Mouse (Mus musculus) MEL (cell line): Measurements from ENCODE around the gene Ddah1. TPM values are rescaled to one million over a fixed set of nuclear protein-coding genes. Genes with fewer than 3 reads are reported as not detected.

ENCODE experiments used
- DNase-seq: peaks from one replicate; pipeline ENCODE4 v3.0.0; 2011; ENCODE audit warnings: low read depth, low spot score
- H3K27ac ChIP-seq: 2 replicates; pipeline ENCODE4 v1.5.1; 2012; ENCODE audit warnings: low read depth, mild to moderate bottlenecking, control low read depth, low read length, moderate library complexity; ENCODE audit not compliant: control insufficient read depth
- H3K27me3 ChIP-seq, 2 experiments: fragments of 150-350 bp in 1 of 2; sonication (generic) in 1 of 2; 2 replicates each; pipeline ENCODE4 v1.6.1; 2012; ENCODE audit warnings: low read length in 2 of 2, mild to moderate bottlenecking in 2 of 2, improper control_type of control experiment in 1 of 2, moderate library complexity in 1 of 2; ENCODE audit not compliant: insufficient read depth in 2 of 2, control insufficient read depth in 1 of 2
- H3K36me3 ChIP-seq, 2 experiments: 2 replicates each; pipeline ENCODE4 v1.6.1; 2012 to 2014; ENCODE audit warnings: low read length in 2 of 2, improper control_type of control experiment in 1 of 2, inconsistent platforms in 1 of 2, mild to moderate bottlenecking in 1 of 2; ENCODE audit not compliant: insufficient read depth in 2 of 2, control insufficient read depth in 1 of 2
- H3K4me1 ChIP-seq, 2 experiments: fragments of 150-350 bp in 1 of 2; sonication (generic) in 1 of 2; 2 replicates each; pipeline ENCODE4 v1.6.1; 2012; ENCODE audit warnings: low read length in 2 of 2, improper control_type of control experiment in 1 of 2, mild to moderate bottlenecking in 1 of 2; ENCODE audit not compliant: insufficient read depth in 2 of 2, control insufficient read depth in 1 of 2
- H3K4me3 ChIP-seq, 2 experiments: fragments of 150-350 bp in 1 of 2; sonication (generic) in 1 of 2; 2 replicates each; pipeline ENCODE4 v1.5.1; 2012; ENCODE audit warnings: low read depth in 2 of 2, low read length in 2 of 2, mild to moderate bottlenecking in 2 of 2, moderate library complexity in 2 of 2, control low read depth in 1 of 2, improper control_type of control experiment in 1 of 2; ENCODE audit not compliant: control insufficient read depth in 1 of 2, insufficient read depth in 1 of 2
- H3K79me2 ChIP-seq: 2 replicates; pipeline ENCODE4 v1.6.1; 2012; ENCODE audit warnings: mild to moderate bottlenecking, low read length, moderate library complexity; ENCODE audit not compliant: control insufficient read depth, poor library complexity, insufficient read depth
- H3K9ac ChIP-seq: 2 replicates; pipeline ENCODE4 v1.6.1; 2012; ENCODE audit warnings: low read depth, mild to moderate bottlenecking, control low read depth, low read length, moderate library complexity; ENCODE audit not compliant: control insufficient read depth, poor library complexity, severe bottlenecking
- H3K9me3 ChIP-seq: fragments of 150-350 bp; sonication (generic); replicated peaks from 2 replicates; pipeline ENCODE4 v1.6.1; 2012; ENCODE audit warnings: mild to moderate bottlenecking, low read length, improper control_type of control experiment, moderate library complexity; ENCODE audit not compliant: insufficient read depth
- BHLHE40 ChIP-seq: IDR thresholded peaks from 2 replicates; pipeline ENCODE4 v1.6.1; 2012; ENCODE audit warnings: low read depth, mild to moderate bottlenecking, inconsistent platforms, low read length, improper control_type of control experiment, borderline replicate concordance
- CHD1 ChIP-seq: IDR thresholded peaks from 2 replicates; pipeline ENCODE4 v1.6.1; 2012; ENCODE audit warnings: low read depth, mild to moderate bottlenecking, inconsistent platforms, low read length, improper control_type of control experiment
- CHD2 ChIP-seq: IDR thresholded peaks from 2 replicates; pipeline ENCODE4 v1.6.1; 2011; ENCODE audit warnings: low read length, improper control_type of control experiment
- GATA1 ChIP-seq: IDR thresholded peaks from 2 replicates; pipeline ENCODE4 v1.6.1; 2011; ENCODE audit warnings: low read depth, low read length, improper control_type of control experiment
- HCFC1 ChIP-seq: IDR thresholded peaks from 2 replicates; pipeline ENCODE4 v1.6.1; 2012; ENCODE audit warnings: low read depth, mild to moderate bottlenecking, inconsistent platforms, low read length, improper control_type of control experiment, moderate library complexity
- JUND ChIP-seq: IDR thresholded peaks from 2 replicates; pipeline ENCODE4 v1.6.1; 2011; ENCODE audit warnings: low read depth, mild to moderate bottlenecking, improper control_type of control experiment, low read length
- KAT2A ChIP-seq: conservative IDR thresholded peaks from 2 replicates; pipeline ENCODE4 v1.6.1; 2012; ENCODE audit warnings: low read depth, low read length, improper control_type of control experiment, inconsistent platforms
- MAFK ChIP-seq: IDR thresholded peaks from 2 replicates; pipeline ENCODE4 v1.6.1; 2011; ENCODE audit warnings: low read depth, mild to moderate bottlenecking, low read length, improper control_type of control experiment, borderline replicate concordance
- MAZ ChIP-seq: IDR thresholded peaks from 2 replicates; pipeline ENCODE4 v1.6.1; 2012; ENCODE audit warnings: low read depth, mild to moderate bottlenecking, inconsistent platforms, low read length, improper control_type of control experiment
- MEF2A ChIP-seq: IDR thresholded peaks from 2 replicates; pipeline ENCODE4 v1.6.1; 2014; ENCODE audit warnings: low read depth, mild to moderate bottlenecking, inconsistent platforms, low read length, improper control_type of control experiment; ENCODE audit not compliant: poor library complexity, insufficient replicate concordance, severe bottlenecking; ENCODE audit errors: extremely low read depth
- NRF1 ChIP-seq: IDR thresholded peaks from 2 replicates; pipeline ENCODE4 v1.6.1; 2014; ENCODE audit warnings: low read depth, mild to moderate bottlenecking, inconsistent platforms, low read length, improper control_type of control experiment, moderate library complexity; ENCODE audit not compliant: poor library complexity, insufficient read depth, severe bottlenecking
- POLR2AphosphoS2 ChIP-seq: IDR thresholded peaks from 2 replicates; pipeline ENCODE4 v1.6.1; 2011; ENCODE audit warnings: low read length, improper control_type of control experiment
- RAD21 ChIP-seq: IDR thresholded peaks from 2 replicates; pipeline ENCODE4 v1.6.1; 2011; ENCODE audit warnings: mild to moderate bottlenecking, low read depth, low read length, improper control_type of control experiment
- RCOR1 ChIP-seq: IDR thresholded peaks from 2 replicates; pipeline ENCODE4 v1.6.1; 2012; ENCODE audit warnings: low read depth, mild to moderate bottlenecking, inconsistent platforms, low read length, improper control_type of control experiment
- TAL1 ChIP-seq: IDR thresholded peaks from 2 replicates; pipeline ENCODE4 v1.6.1; 2012; ENCODE audit warnings: mild to moderate bottlenecking, inconsistent platforms, low read length, moderate library complexity, mixed read lengths
- TBP ChIP-seq: IDR thresholded peaks from 2 replicates; pipeline ENCODE4 v1.8.0; 2011; ENCODE audit warnings: low read depth, low read length, improper control_type of control experiment
- UBTF ChIP-seq: IDR thresholded peaks from 2 replicates; pipeline ENCODE4 v1.6.1; 2012; ENCODE audit warnings: low read depth, mild to moderate bottlenecking, inconsistent platforms, low read length, improper control_type of control experiment, moderate library complexity, borderline replicate concordance; ENCODE audit not compliant: insufficient read depth
- USF1 ChIP-seq: IDR thresholded peaks from 2 replicates; pipeline ENCODE4 v1.6.1; 2014; ENCODE audit warnings: low read depth, mild to moderate bottlenecking, inconsistent platforms, low read length, improper control_type of control experiment, moderate library complexity
- USF2 ChIP-seq, 2 experiments: IDR thresholded peaks; 2 replicates each; pipeline ENCODE4 v1.6.1; 2011 to 2012; ENCODE audit warnings: improper control_type of control experiment in 2 of 2, low read length in 2 of 2, borderline replicate concordance in 1 of 2, inconsistent platforms in 1 of 2, low read depth in 1 of 2, mild to moderate bottlenecking in 1 of 2; ENCODE audit not compliant: insufficient read depth in 1 of 2
- ZC3H11A ChIP-seq: IDR thresholded peaks from 2 replicates; pipeline ENCODE4 v1.6.1; 2012; ENCODE audit warnings: low read depth, mild to moderate bottlenecking, inconsistent platforms, low read length, improper control_type of control experiment
- polyA plus RNA-seq, 2 experiments: library from polyadenylated mRNA; stranded (reverse) in 1 of 2; unstranded in 1 of 2; fragments of >175 nt in 1 of 2; fragments of >200 nt in 1 of 2; gene quantifications; 2 replicates each; pipeline versions ENCODE4 v1.2.1 to v1.2.4; 2012; ENCODE audit warnings: low replicate concordance in 2 of 2, low read depth in 1 of 2; ENCODE audit not compliant: insufficient read length in 2 of 2, insufficient read depth in 1 of 2, missing spikeins in 1 of 2
- total RNA-seq: library from RNA; depleted of rRNA; stranded (reverse); fragments of 300-350 nt; gene quantifications from 2 replicates; pipeline ENCODE4 v1.2.3, GENCODE M21; 2012

The Ddah1 gene
- total and polyA plus RNA-seq, 3 experiments, result not detected

DNA sequence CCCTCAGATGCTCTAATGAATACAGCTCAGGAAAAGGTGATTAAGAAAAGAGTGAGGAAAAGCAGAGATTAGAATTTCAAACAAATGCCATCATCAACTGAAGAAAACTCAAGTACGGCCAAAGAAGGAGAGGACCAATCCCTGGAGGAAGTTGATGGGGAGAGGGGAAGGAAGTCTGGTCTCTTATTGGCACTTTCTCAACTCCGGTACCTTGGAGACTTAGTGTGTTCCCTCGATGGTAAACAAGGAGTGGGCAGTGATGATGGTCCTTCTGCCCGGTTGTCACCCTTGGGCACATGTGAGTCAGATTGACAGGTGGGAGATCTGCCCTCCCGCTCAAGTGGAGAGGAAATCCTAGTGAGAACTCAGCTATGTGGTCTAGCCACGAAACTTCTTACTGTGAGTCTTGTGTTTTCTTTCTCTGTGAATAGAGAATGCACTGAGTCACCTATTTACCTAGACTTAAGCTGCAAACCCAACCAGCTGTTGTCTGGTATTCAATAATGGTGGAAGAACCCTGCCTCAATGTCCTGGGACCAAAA, 129.0 kb downstream of the Ddah1 start:
- Histone ChIP-seq H3K27me3 (no peaks in the 10 kb centered on the region; a peak in 1 of 4 replicates), H3K4me3 (no peak overlapping the region), H3K79me2 (no peaks in the 10 kb centered on the region), H3K9ac (no peak overlapping the region), H3K27ac (no peak overlapping the region), H3K4me1 (no peaks in the 10 kb centered on the region), H3K9me3 (no peaks in the 10 kb centered on the region), H3K36me3 (no peaks in the 10 kb centered on the region)
- no peak for DNase-seq
- TF ChIP-seq CHD2 (no peak), CHD1 (no peak), HCFC1 (no peak), ZC3H11A (no peak), POLR2AphosphoS2 (no peak), KAT2A (no peak)

DNA sequence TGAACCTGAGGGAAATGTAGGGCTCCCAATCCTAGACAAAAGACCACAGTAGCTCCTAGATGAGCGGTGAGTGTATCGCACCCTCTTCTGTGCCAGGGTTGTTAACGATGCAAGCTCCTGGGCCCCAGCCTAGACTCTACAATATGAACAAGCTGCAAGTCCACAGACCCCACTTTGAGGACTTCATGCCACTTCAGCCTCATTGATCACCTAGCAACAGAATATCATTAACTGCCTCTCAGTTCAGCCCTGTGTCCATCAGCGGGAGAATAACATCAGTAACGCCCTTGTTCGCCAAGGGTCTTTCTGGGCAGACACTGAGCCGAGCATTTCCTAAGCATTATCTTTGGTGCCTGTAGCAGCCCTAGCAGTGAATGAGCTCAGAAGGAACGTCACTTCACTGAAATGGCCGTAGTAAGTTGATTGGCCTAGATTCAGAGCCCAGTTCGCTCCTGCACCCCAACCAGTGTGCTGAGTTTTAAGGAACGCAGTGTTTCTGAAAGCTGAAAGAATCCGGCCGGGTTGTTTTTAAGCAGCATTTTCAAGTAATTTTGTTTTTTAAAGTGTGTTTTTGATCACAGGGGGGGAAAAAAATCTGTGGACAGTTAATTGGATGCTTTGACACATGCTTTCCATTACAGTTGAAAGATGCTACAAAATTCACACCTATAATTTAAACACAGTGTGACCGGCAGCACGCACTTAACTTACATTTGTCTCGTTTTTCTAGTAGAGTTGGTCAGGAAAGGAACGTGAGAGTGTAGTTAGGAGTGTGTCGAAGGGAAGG, 132.1 kb downstream of the Ddah1 start:
- Histone ChIP-seq H3K79me2 (no peaks in the 10 kb centered on the region), H3K9ac (no peak overlapping the region), H3K36me3 (no peaks in the 10 kb centered on the region), H3K4me1 (no peaks in the 10 kb centered on the region), H3K27ac (no peak overlapping the region), H3K27me3 (no peaks in the 10 kb centered on the region; a peak in 1 of 4 replicates), H3K4me3 (no peak overlapping the region), H3K9me3 (no peaks in the 10 kb centered on the region)
- TF ChIP-seq HCFC1 (no peak), POLR2AphosphoS2 (no peak), JUND (no peak), MAFK (no peak), CHD1 (no peak), TAL1 (no peak), RCOR1 (no peak), MEF2A (no peak), USF2 (IDR thresholded peaks at IDR 0.05; ENCODE audit: borderline replicate concordance in 1 of 2, insufficient read depth in 1 of 2, low read depth in 1 of 2, low read length in 2 of 2) (no peak), TBP (no peak), GATA1 (no peak), NRF1 (no peak), USF1 (no peak), RAD21 (no peak), ZC3H11A (no peak), BHLHE40 (no peak), MAZ (no peak), UBTF (no peak)
- no peak for DNase-seq
